Mouse (Mus musculus): ENCODE results near the gene Trim31. TPM values are rescaled to one million over a fixed set of nuclear protein-coding genes. Genes with fewer than 3 reads are reported as not detected.

Trim31 gene
- total RNA-seq, 4 experiments from 2014 or later: not detected

- no peak for DNase-seq (ENCODE audit: low spot score)
Observed at GRCm38 (mm10) chr17:36944121-36944775, 46.3 kb downstream of the Trim31 start.

- no peak for DNase-seq (ENCODE audit: low spot score)
Observed at GRCm38 (mm10) chr17:36947051-36947819, 49.3 kb downstream of the Trim31 start.

- no peak for DNase-seq (ENCODE audit: low spot score)
Observed at GRCm38 (mm10) chr17:36948286-36948685, 50.4 kb downstream of the Trim31 start.

- no peak for DNase-seq (ENCODE audit: low spot score)
Observed at GRCm38 (mm10) chr17:36949265-36949664, 51.3 kb downstream of the Trim31 start.

GRCm38 (mm10) chr17:36950981-36951947, 53.3 kb downstream of the Trim31 start, which contains the start of gene Ppp1r11:
Gene Ppp1r11 (minus strand): TSS chr17:36951741.
- DNase-seq (ENCODE audit: low spot score): peak; percentile 98

- no peak for DNase-seq (ENCODE audit: low spot score)
Observed at GRCm38 (mm10) chr17:36952631-36953030, 54.7 kb downstream of the Trim31 start.

GRCm38 (mm10) chr17:36953062-36953461, 55.1 kb downstream of the Trim31 start:
- no peak for DNase-seq (ENCODE audit: low spot score)

GRCm38 (mm10) chr17:36957999-36958743, 60.3 kb downstream of the Trim31 start, which contains the start of the genes Znrd1 and Znrd1as:
Gene Znrd1 (minus strand): TSS chr17:36958559.
Gene Znrd1as (plus strand): TSS chr17:36958592.
- DNase-seq (ENCODE audit: low spot score): peak; percentile 96

- DNase-seq (ENCODE audit: low spot score): no peak
Observed at GRCm38 (mm10) chr17:36958884-36959283, 61.0 kb downstream of the Trim31 start.

Other genes with a start within 250 kb of the Trim31 start
- gene H2-M1, start 225.9 kb upstream of the Trim31 start, total RNA-seq (2022): not detected
- gene H2-M10.5, start 125.2 kb upstream of the Trim31 start, total RNA-seq (2022): not detected
- gene H2-M10.6, start 85.9 kb upstream of the Trim31 start, total RNA-seq (2022): not detected
- 10 to 100 TPM; 19.6 to 20.5 (median 19.9) TPM for gene Trim26, start 61.0 kb upstream of the Trim31 start, total RNA-seq (2022)
- not detected for gene Trim15, start 30.9 kb upstream of the Trim31 start, total RNA-seq (2022)
- gene Trim10, start 28.5 kb upstream of the Trim31 start, total RNA-seq (2022): under 1 TPM in 2 of 4 experiments, not detected in 2; 0.16 to 0.83 TPM
- under 1 TPM in 1 of 4 experiments, not detected in 3; 0.23 TPM for gene Trim40, start 8.0 kb upstream of the Trim31 start, total RNA-seq (2022)
- 1 to 10 TPM in 3 of 4 experiments, under 1 TPM in 1; 0.71 to 1.9 (median 1.4) TPM for gene Rnf39, start 44.8 kb downstream of the Trim31 start, total RNA-seq (2022)
- gene Ppp1r11, start 53.6 kb downstream of the Trim31 start, total RNA-seq (2022): 100 to 1,000 TPM in 2 of 4 experiments, 10 to 100 TPM in 2; 89.3 to 121 (median 108) TPM
- 10 to 100 TPM; 22.3 to 27.7 (median 26.2) TPM for gene Znrd1, start 60.4 kb downstream of the Trim31 start, total RNA-seq (2022)
- 10 to 100 TPM; 13.8 to 22.2 (median 15.3) TPM for gene Znrd1as, start 60.5 kb downstream of the Trim31 start, total RNA-seq (2022)
- 1 to 10 TPM in 2 of 4 experiments, under 1 TPM in 2; 0.50 to 1.4 (median 0.90) TPM for gene 2410137M14Rik, start 83.1 kb downstream of the Trim31 start, total RNA-seq (2022)
- under 1 TPM in 1 of 4 experiments, not detected in 3; 0.25 TPM for gene H2-M5, start 91.4 kb downstream of the Trim31 start, total RNA-seq (2022)
- 1 to 10 TPM in 3 of 4 experiments, under 1 TPM in 1; 0.87 to 2.4 (median 1.4) TPM for gene Zfp57, start 103.0 kb downstream of the Trim31 start, total RNA-seq (2022)
- gene Mog, start 125.3 kb downstream of the Trim31 start, total RNA-seq (2022): not detected
- 1 to 10 TPM; 7.2 to 9.2 (median 7.4) TPM for gene Gabbr1, start 147.8 kb downstream of the Trim31 start, total RNA-seq (2022)
- gene Olfr90, start 190.4 kb downstream of the Trim31 start, total RNA-seq (2022): not detected
- gene Olfr91, start 200.2 kb downstream of the Trim31 start, total RNA-seq (2022): not detected
- not detected for gene Olfr92, start 222.0 kb downstream of the Trim31 start, total RNA-seq (2022)